ENCODE assay signal across 22 mouse cellular contexts in genomic region chr11:8641634-8642277, GRCm38 (mm10). TPM values are rescaled to one million over a fixed set of nuclear protein-coding genes. Genes with fewer than 3 reads are reported as not detected.
DNase-seq lines count a peak whose midpoint lies in the region; ATAC-seq lines count a peak whose summit lies in the region.
"Had no signal": no experiment of that assay in that cellular context is flagged by ENCODE, and none has a peak within 500 bp of the region (broad histone marks: within the 10 kb centered on the region; RNA-seq: fewer than 3 reads in every experiment).

No protein-coding gene starts in this region.

- 0 out of 2 replicates have a peak, but pooled peaks have one; percentile 37 for ATAC-seq in kidney, embryonic 15.5 days (replicated peaks; ENCODE audit: low FRiP score)
- ATAC-seq in embryonic facial prominence, embryonic 12.5 days (ENCODE audit: insufficient number of reproducible peaks, insufficient read depth, low FRiP score, low TSS enrichment): peak; percentile 74
- peak; percentile 60 for ATAC-seq in limb, embryonic 13.5 days (ENCODE audit: low FRiP score, low read depth)
- no peak for ATAC-seq in midbrain, embryonic 11.5 days (ENCODE audit: low FRiP score)
- ATAC-seq: forebrain, postnatal 0 days; intestine, embryonic 15.5 days had no signal

- no peak overlapping the region for H3K9ac ChIP-seq in kidney, embryonic 15.5 days
- H3K9ac ChIP-seq in embryonic facial prominence, embryonic 12.5 days: no peak overlapping the region
- no peak overlapping the region for H3K9ac ChIP-seq in limb, embryonic 13.5 days
- H3K9ac ChIP-seq in midbrain, embryonic 11.5 days (ENCODE audit: low read length): no peak overlapping the region
- H3K9ac ChIP-seq: forebrain, postnatal 0 days; hindbrain, embryonic 13.5 days; intestine, embryonic 15.5 days had no signal

- DNase-seq in kidney, postnatal 14 days: no peak
- DNase-seq in ES-CJ7 (ENCODE audit: low read depth, low spot score): peak; percentile 89
- DNase-seq in thymus, postnatal 14 days: no peak
- DNase-seq in midbrain, embryonic 11.5 days (ENCODE audit: low spot score, missing footprints): no peak
- no peak for DNase-seq in urinary bladder, postnatal 4 days (ENCODE audit: low spot score in 2 of 2)
- DNase-seq: adrenal gland, adult 8-10 months; cerebellum, postnatal 25 days; forebrain, postnatal 0 days; gastrocnemius, adult 2 months; heart, adult 11 months; kidney, postnatal 25 days; liver; lung, postnatal 10 days; right cerebral cortex, adult 18-20 months; spleen, adult 18-20 months; thymus, postnatal 4 days had no signal

- H3K27me3 ChIP-seq in kidney, embryonic 15.5 days: no peaks in the 10 kb centered on the region
- no peaks in the 10 kb centered on the region for H3K27me3 ChIP-seq in embryonic facial prominence, embryonic 12.5 days
- no peaks in the 10 kb centered on the region for H3K27me3 ChIP-seq in limb, embryonic 13.5 days
- no peaks in the 10 kb centered on the region for H3K27me3 ChIP-seq in midbrain, embryonic 11.5 days (ENCODE audit: control insufficient read depth, insufficient read depth, low read length)
- H3K27me3 ChIP-seq: intestine, embryonic 15.5 days had no signal

- H3K4me2 ChIP-seq in kidney, embryonic 15.5 days: no peak overlapping the region
- H3K4me2 ChIP-seq in embryonic facial prominence, embryonic 12.5 days (replicated peaks): no peak overlapping the region
- no peak overlapping the region for H3K4me2 ChIP-seq in limb, embryonic 13.5 days (replicated peaks)
- H3K4me2 ChIP-seq in midbrain, embryonic 11.5 days: no peak overlapping the region
- H3K4me2 ChIP-seq: hindbrain, embryonic 13.5 days; intestine, embryonic 15.5 days had no signal

- H3K9me3 ChIP-seq in kidney, embryonic 15.5 days (replicated peaks): no peaks in the 10 kb centered on the region
- H3K9me3 ChIP-seq in embryonic facial prominence, embryonic 12.5 days: no peaks in the 10 kb centered on the region
- no peaks in the 10 kb centered on the region for H3K9me3 ChIP-seq in limb, embryonic 13.5 days
- H3K9me3 ChIP-seq in midbrain, embryonic 11.5 days (ENCODE audit: control insufficient read depth, low read length): no peaks in the 10 kb centered on the region
- H3K9me3 ChIP-seq: hindbrain, embryonic 13.5 days; intestine, embryonic 15.5 days; megakaryocyte, embryonic 14.5 days had no signal

- no peak overlapping the region for H3K27ac ChIP-seq in kidney, embryonic 15.5 days
- H3K27ac ChIP-seq in embryonic facial prominence, embryonic 12.5 days: no peak overlapping the region
- peak overlapping the region; percentile 0; the same call in 1 of the 2 replicates for H3K27ac ChIP-seq in limb, embryonic 13.5 days
- H3K27ac ChIP-seq in midbrain, embryonic 11.5 days (ENCODE audit: low read depth, low read length): no peak overlapping the region
- H3K27ac ChIP-seq: gastrocnemius, adult 2 months; hindbrain, embryonic 13.5 days; intestine, embryonic 15.5 days had no signal

- WGBS in kidney, embryonic 15.5 days: 20% methylated on average over 10 of the region's 10 CpGs
- WGBS in embryonic facial prominence, embryonic 12.5 days: 27% methylated on average over 10 of the region's 10 CpGs
- 20% methylated on average over 10 of the region's 10 CpGs for WGBS in limb, embryonic 13.5 days
- WGBS in midbrain, embryonic 11.5 days: 38% methylated on average over 10 of the region's 10 CpGs

- no peak overlapping the region for H3K4me3 ChIP-seq in kidney, embryonic 15.5 days (replicated peaks)
- no peak overlapping the region for H3K4me3 ChIP-seq in embryonic facial prominence, embryonic 12.5 days
- H3K4me3 ChIP-seq in limb, embryonic 13.5 days: no peak overlapping the region
- no peak overlapping the region for H3K4me3 ChIP-seq in midbrain, embryonic 11.5 days (ENCODE audit: low read depth, low read length)
- H3K4me3 ChIP-seq: gastrocnemius, adult 2 months; hindbrain, embryonic 13.5 days; intestine, embryonic 15.5 days; megakaryocyte, embryonic 14.5 days had no signal

- H3K36me3 ChIP-seq in kidney, embryonic 15.5 days: peaks cover 6% of the 10 kb centered on the region; the same call in 1 of the 2 replicates
- H3K36me3 ChIP-seq in embryonic facial prominence, embryonic 12.5 days: no peaks in the 10 kb centered on the region
- H3K36me3 ChIP-seq in limb, embryonic 13.5 days: peaks cover 14% of the 10 kb centered on the region
- H3K36me3 ChIP-seq in midbrain, embryonic 11.5 days (ENCODE audit: control insufficient read depth, insufficient read depth, low read length): no peaks in the 10 kb centered on the region
- H3K36me3 ChIP-seq: hindbrain, embryonic 13.5 days; intestine, embryonic 15.5 days had no signal

- peaks cover 56% of the 10 kb centered on the region for H3K4me1 ChIP-seq in kidney, embryonic 15.5 days
- peaks cover 29% of the 10 kb centered on the region for H3K4me1 ChIP-seq in embryonic facial prominence, embryonic 12.5 days
- peaks cover 51% of the 10 kb centered on the region for H3K4me1 ChIP-seq in limb, embryonic 13.5 days
- H3K4me1 ChIP-seq in midbrain, embryonic 11.5 days (ENCODE audit: control insufficient read depth, insufficient read depth, low read length): no peaks in the 10 kb centered on the region
- H3K4me1 ChIP-seq: hindbrain, embryonic 13.5 days; megakaryocyte, embryonic 14.5 days had no signal

RNA-seq across cellular contexts. Expression of gene Tns3, which starts 22.6 kb away (rescaled TPM):
- 25.7 and 27.7 TPM in 2 replicates for polyA plus RNA-seq in kidney, embryonic 15.5 days (2015; fragmentation: Nextera tagmentation; extraction: Ambion mirVana)
- polyA plus RNA-seq in embryonic facial prominence, embryonic 12.5 days (2016; fragmentation: Nextera tagmentation; extraction: Ambion mirVana): 33.0 and 35.5 TPM in 2 replicates
- 42.9 and 45.3 TPM in 2 replicates for polyA plus RNA-seq in limb, embryonic 13.5 days (2015; fragmentation: Nextera tagmentation; extraction: Ambion mirVana)
- 4.9 and 5.0 TPM in 2 replicates for polyA plus RNA-seq in midbrain, embryonic 11.5 days (2014; fragmentation: Nextera tagmentation; extraction: Ambion mirVana)
